Mouse (Mus musculus) telencephalon, adult 2 months (tissue): ENCODE measurements around the gene Myrip.
"Not testable (repeated sequence)": the region's sequence is repeated elsewhere in the genome, so short reads cannot be mapped to it uniquely, and the experiment has no call there.

Source experiments
- DNase-seq: peaks from one replicate; pipeline ENCODE4 v3.0.0-alpha.2; 2011; ENCODE audit warnings: low read depth, low spot score

Gene Myrip

GRCm38 (mm10) chr9:120377726-120378125, 76.4 kb downstream of the Myrip start:
- no peak for DNase-seq

DNA sequence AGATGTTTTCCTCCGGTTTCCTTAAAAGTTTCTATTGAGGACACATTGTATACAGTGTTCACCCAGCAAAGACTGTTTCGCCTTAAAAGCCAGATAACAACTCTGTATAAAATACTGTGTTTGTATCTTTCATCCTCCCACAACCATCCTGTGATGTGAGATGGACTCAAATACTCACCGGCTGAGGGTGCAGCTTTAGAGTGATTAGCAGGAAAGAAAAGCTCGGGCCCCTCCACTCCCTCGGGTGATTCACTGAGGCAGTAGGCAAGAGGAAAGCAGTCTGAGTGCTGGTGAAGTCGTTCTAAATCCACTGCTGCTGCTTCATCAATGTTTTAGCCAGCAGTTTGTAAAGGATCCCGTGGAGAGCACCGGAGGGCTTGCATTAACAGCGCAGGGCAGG, 93.9 kb downstream of the Myrip start:
- no peak for DNase-seq

GRCm38 (mm10) chr9:120396579-120397185, 95.4 kb downstream of the Myrip start:
- no peak for DNase-seq

- no peak for DNase-seq
Measured at GRCm38 (mm10) chr9:120398289-120398688, 97.0 kb downstream of the Myrip start.

DNA sequence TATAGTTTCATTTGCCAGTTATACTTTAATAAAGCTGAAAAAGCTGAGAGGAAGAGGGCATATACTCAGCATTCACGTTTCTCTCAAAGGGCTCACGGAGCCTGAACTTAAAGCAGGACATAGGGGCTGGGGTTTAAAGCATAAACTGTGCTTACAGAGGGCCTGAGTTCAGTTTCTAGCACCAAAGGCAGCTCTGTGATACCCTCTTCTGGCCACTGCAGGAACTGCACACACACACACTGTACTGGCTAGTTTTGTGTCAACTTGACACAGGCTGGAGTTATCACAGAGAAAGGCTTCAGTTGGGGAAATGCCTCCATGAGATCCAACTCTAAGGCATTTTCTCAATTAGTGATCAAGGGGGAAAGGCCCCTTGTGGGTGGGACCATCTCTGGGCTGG, 98.2 kb downstream of the Myrip start:
- not testable (repeated sequence) for DNase-seq

GRCm38 (mm10) chr9:120402368-120402767, 101.1 kb downstream of the Myrip start:
- no peak for DNase-seq

DNA sequence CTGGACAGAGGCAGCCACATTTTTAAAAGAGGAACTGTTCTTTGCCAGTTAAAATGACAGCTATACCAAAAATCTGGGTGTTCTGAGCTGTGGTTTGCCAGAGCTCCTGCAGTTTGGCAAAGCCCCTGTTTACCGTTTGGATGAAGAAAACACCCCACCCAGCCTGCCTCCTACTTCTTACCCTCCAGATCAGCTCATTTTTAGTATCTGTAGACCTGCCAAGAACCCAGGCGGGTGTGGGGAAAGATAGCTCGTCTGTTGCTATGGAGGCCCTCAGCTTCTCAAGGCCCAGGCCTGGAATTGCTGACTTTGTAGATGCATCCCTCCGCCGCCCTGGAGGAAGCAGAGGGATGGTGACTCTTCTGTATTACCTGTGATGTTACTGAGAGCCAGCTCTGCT, 102.3 kb downstream of the Myrip start:
- DNase-seq, result peak; percentile 93

DNA sequence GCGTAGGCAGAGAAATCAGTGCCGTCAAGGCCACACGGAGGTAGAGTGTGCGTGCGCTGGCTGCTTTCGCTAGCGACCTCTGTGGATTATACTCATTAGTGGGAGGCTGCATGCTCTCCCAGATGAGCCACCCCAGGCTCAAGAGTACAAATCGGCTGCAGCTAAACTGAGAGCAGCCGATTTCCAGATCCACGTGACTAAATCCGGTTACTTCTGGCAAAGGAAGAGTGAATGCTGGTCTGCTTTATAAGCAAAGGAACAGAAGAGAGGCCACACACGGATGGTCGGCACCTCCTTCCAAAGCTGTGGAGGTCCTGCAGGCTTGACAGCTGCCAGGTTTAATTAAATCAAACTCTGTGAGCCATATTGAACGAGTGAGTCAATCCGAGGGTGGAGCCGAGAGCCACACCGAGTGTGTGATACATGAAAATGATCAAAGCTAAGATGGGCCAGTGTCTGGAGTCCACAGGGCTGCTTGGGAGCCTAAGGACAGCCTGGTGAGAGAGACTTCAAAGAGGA, 108.4 kb downstream of the Myrip start:
- DNase-seq, result no peak

GRCm38 (mm10) chr9:120410421-120410820, 109.1 kb downstream of the Myrip start:
- no peak for DNase-seq

DNA sequence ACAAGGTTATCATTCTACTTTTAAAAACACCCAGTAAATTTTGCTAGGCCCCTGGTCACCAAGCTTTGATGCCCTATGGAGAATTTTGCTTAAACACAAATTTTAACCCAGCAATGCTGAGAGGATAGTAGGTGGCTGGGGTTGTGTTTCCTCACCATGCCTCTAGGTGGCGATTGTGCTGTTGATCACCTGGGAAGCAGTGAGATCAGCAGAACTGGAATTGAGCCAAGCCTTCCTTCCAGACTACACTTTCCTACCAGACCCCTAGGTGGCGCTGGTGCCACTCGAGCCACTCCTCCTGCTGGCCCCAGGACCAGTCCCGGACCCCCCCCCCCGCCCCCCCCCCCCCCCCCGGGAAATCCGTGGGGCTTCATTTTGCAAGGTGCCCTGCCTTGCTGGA, 114.2 kb downstream of the Myrip start:
- no peak for DNase-seq

- DNase-seq, result no peak
Measured at GRCm38 (mm10) chr9:120416151-120416550, 114.8 kb downstream of the Myrip start.

- no peak for DNase-seq
Measured at GRCm38 (mm10) chr9:120416729-120417128, 115.4 kb downstream of the Myrip start.

DNA sequence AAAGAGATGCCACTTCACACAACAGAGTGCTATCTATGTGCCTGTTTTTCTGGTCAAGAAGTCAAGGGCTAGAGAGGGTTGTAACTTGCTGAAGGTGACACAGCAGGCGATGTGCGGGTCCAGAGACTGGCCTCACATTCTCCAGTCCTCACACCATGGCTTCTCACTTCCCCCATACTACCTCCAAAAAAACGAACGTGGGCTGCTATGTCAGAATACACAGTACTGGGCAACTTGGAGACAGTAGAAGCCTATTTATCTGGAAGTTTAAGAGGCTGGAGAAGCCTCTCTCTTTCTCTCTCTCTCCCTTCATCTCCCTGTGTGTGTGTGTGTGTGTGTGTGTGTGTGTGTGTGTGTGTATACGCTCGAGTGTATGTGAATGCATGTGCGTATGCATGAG, 117.3 kb downstream of the Myrip start:
- no peak for DNase-seq

DNA sequence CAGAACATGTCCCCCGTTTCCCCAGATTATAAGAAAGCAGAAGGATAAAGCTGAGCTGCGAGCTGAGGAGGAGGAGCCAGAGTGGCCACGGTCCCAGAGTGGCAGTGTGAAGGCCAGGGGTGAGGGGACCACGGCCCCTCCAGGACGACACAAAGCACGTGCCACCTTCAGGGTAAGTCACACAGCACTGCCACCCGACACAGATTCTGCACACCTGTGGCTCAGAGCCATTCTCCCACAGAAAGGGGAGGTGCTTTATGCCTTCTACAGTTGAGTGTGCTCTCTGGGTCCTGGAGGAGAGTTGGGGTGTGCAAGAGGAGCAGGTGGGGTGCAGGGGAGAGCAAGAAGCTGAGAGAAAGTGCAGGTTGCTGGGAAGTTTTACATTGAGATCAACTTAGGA, 123.3 kb downstream of the Myrip start:
- DNase-seq, result no peak

DNA sequence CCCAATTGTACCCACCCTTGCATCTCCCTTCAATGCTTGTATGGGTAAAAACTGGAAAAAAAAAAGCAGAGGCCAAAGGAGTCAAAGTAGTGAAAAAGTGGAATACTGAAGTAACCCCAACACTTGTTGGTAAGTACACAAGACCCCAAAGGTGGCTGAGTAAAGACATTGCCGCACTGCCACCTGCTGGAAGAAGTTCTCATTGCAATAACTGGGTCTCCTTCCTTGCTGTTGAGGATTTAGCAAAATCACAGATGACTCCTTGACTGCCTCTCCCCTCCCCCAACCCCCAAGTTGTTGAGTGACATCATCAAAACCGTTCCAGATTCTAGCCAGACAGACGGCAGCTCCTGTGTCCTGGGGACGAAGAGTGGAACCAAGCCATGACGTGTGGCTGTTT, 124.5 kb downstream of the Myrip start:
- no peak for DNase-seq

DNA sequence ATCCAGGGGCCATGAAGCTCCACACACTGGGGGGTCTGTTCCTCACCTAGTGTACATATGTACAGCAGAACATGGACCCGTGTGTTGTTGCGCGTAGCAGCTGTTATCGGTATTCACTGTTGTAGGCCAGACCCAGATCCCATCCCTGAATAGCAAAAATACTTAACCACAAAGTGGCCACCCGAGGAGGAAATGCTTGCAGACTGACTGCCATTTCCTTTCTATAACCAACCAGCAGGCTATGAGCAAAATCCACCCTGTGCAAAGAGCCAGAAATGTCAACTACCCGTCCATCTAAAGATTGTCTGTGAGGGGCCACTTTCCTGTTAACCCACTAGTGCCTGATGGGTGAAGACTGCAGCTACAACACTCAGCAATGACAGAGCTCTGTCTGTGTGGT, 126.9 kb downstream of the Myrip start:
- DNase-seq, result no peak

- DNase-seq, result no peak
Measured at GRCm38 (mm10) chr9:120433747-120434146, 132.4 kb downstream of the Myrip start.

GRCm38 (mm10) chr9:120435841-120436240, 134.5 kb downstream of the Myrip start:
- no peak for DNase-seq

DNA sequence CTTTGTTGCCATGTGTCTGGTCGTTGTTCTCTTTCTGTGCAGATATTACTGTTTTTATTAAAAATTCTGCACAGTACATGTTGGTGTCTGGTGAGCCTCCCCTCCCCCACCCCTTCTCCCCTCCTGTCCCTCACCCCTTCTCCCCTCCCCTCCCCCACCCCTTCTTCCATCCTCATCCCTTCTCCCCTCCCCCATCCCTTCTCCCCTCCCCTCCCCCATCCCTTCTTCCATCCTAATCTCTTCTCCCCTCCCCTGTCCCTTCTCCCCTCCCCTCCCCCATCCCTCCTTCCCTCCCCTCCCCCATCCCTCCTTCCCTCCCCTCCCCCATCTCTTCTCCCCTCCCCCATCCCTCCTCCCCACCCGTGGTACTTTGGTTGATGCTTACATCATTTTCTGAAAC, 135.5 kb downstream of the Myrip start:
- DNase-seq, result no peak

- DNase-seq, result no peak
Measured at GRCm38 (mm10) chr9:120437266-120437876, 136.1 kb downstream of the Myrip start.

DNA sequence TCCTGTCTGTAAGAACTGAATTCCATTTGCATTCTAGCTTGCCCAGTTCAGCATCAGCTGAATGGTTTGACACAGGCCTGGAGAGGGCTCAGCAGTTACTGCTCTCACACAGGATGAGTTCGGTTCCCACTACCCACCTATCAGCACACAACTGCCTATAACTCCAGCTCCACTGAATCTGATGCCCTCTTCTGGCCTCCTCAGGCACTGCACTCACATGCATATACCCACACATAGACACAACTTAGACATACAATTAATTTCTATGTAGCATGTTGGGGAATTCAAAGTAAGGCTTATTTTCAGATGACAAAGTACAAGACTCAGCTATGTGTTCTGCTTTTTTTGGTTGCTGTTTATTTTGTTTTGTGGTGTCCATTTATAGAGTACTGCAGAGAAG, 137.0 kb downstream of the Myrip start:
- DNase-seq, result no peak

DNA sequence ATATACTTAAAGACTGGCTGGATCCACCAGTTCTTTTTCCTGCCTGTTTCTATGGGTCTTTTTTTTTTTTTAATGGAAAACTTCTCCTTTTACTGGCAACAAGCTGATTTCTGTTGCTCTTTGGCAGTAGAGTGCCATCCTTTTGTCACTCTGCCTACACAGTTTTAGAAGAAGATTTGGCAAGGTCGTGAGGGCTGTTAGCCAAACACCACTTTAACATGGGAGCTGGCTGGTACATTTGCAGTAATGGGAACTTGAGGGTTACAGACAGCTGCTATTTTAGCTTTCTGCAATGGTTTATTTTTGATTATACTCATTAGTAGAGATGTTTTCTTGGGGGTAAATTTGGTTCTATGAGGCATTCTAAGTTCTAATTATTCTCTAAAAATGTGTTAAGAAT, 137.5 kb downstream of the Myrip start:
- no peak for DNase-seq

GRCm38 (mm10) chr9:120444642-120445041, 143.3 kb downstream of the Myrip start:
- peak; percentile 48 for DNase-seq
